Mouse (Mus musculus) megakaryocyte, embryonic 14.5 days (primary cell): ENCODE measurements around the gene Plekhm1. TPM values are rescaled to one million over a fixed set of nuclear protein-coding genes. Genes with fewer than 3 reads are reported as not detected.

Source experiments
- H3K27me3 ChIP-seq: replicated peaks from 2 replicates; pipeline ENCODE3; 2012; ENCODE audit warnings: inconsistent platforms
- H3K36me3 ChIP-seq: replicated peaks from 2 replicates; pipeline ENCODE3; 2012; ENCODE audit warnings: low read length, inconsistent platforms, mixed read lengths
- H3K4me1 ChIP-seq: 2 replicates; pipeline ENCODE4 v1.6.1; 2012; ENCODE audit warnings: inconsistent platforms
- H3K4me3 ChIP-seq: replicated peaks from 2 replicates; pipeline ENCODE3; 2012; ENCODE audit warnings: moderate library complexity, mild to moderate bottlenecking, inconsistent platforms
- H3K9me3 ChIP-seq: 2 replicates; pipeline ENCODE4 v1.6.1; 2012; ENCODE audit warnings: inconsistent platforms
- FLI1 ChIP-seq: IDR thresholded peaks from 2 replicates; pipeline ENCODE4 v1.6.1; 2012; ENCODE audit warnings: low read length, inconsistent platforms, mixed read lengths
- GATA1 ChIP-seq: IDR thresholded peaks from 3 replicates; pipeline ENCODE4 v1.6.1; 2012; ENCODE audit warnings: mixed read lengths, low read length, inconsistent platforms, borderline replicate concordance
- polyA plus RNA-seq: library from polyadenylated mRNA; stranded (reverse); fragments of >175 nt; gene quantifications from 2 replicates; pipeline ENCODE4 v1.2.3, GENCODE M21; 2012; ENCODE audit warnings: low replicate concordance; ENCODE audit not compliant: insufficient read depth

Plekhm1 gene
- polyA plus RNA-seq, 1 experiment = 8.1 TPM

- Histone ChIP-seq H3K4me3 (peak overlapping the region; percentile 28), H3K9me3 (peaks cover 12% of the 10 kb centered on the region), H3K36me3 (no peaks in the 10 kb centered on the region), H3K27me3 (peaks cover 69% of the 10 kb centered on the region), H3K4me1 (peaks cover 32% of the 10 kb centered on the region)
- TF ChIP-seq FLI1 = no peak
- TF ChIP-seq GATA1 = no peak
Observed at GRCm38 (mm10) chr11:103356938-103357670, 55.4 kb downstream of the Plekhm1 start.

- H3K27me3 ChIP-seq = peaks cover 59% of the 10 kb centered on the region
- peaks cover 13% of the 10 kb centered on the region for H3K9me3 ChIP-seq
- no peak overlapping the region for H3K4me3 ChIP-seq
- H3K36me3 ChIP-seq = no peaks in the 10 kb centered on the region
- H3K4me1 ChIP-seq = peaks cover 24% of the 10 kb centered on the region
- TF ChIP-seq FLI1 (no peak), GATA1 (no peak)
Observed at GRCm38 (mm10) chr11:103356032-103356571, 56.4 kb downstream of the Plekhm1 start.

GRCm38 (mm10) chr11:103355251-103355650, 57.2 kb downstream of the Plekhm1 start:
- Histone ChIP-seq H3K4me1 (peaks cover 16% of the 10 kb centered on the region), H3K4me3 (no peak overlapping the region), H3K36me3 (no peaks in the 10 kb centered on the region), H3K27me3 (peaks cover 50% of the 10 kb centered on the region), H3K9me3 (peaks cover 13% of the 10 kb centered on the region)
- TF ChIP-seq FLI1 = no peak
- no peak for TF ChIP-seq GATA1

GRCm38 (mm10) chr11:103354033-103354432, 58.5 kb downstream of the Plekhm1 start:
- Histone ChIP-seq H3K27me3 (peaks cover 43% of the 10 kb centered on the region), H3K4me3 (no peak overlapping the region), H3K9me3 (peaks cover 20% of the 10 kb centered on the region), H3K4me1 (peaks cover 4% of the 10 kb centered on the region; the same call in 1 of the 2 replicates), H3K36me3 (peaks cover 2% of the 10 kb centered on the region)
- TF ChIP-seq GATA1 (no peak), FLI1 (no peak)

- no peak for TF ChIP-seq GATA1
- TF ChIP-seq FLI1 = no peak
- Histone ChIP-seq H3K36me3 (peaks cover 3% of the 10 kb centered on the region), H3K4me1 (no peaks in the 10 kb centered on the region), H3K4me3 (no peak overlapping the region), H3K9me3 (peaks cover 22% of the 10 kb centered on the region), H3K27me3 (peaks cover 34% of the 10 kb centered on the region)
Observed at GRCm38 (mm10) chr11:103352239-103352814, 60.2 kb downstream of the Plekhm1 start.

GRCm38 (mm10) chr11:103350711-103351315, 61.7 kb downstream of the Plekhm1 start:
- peaks cover 11% of the 10 kb centered on the region for H3K4me1 ChIP-seq
- H3K4me3 ChIP-seq = no peak overlapping the region
- no peak for TF ChIP-seq GATA1
- TF ChIP-seq FLI1 = no peak
- peaks cover 22% of the 10 kb centered on the region for H3K27me3 ChIP-seq
- H3K9me3 ChIP-seq = peaks cover 22% of the 10 kb centered on the region
- H3K36me3 ChIP-seq = peaks cover 3% of the 10 kb centered on the region

- no peak overlapping the region for H3K4me3 ChIP-seq
- peaks cover 22% of the 10 kb centered on the region for H3K4me1 ChIP-seq
- TF ChIP-seq FLI1 = no peak
- no peak for TF ChIP-seq GATA1
Observed at GRCm38 (mm10) chr11:103349699-103350098, 62.8 kb downstream of the Plekhm1 start.

GRCm38 (mm10) chr11:103346657-103347056, 65.8 kb downstream of the Plekhm1 start:
- Histone ChIP-seq H3K4me3 (no peak overlapping the region), H3K36me3 (peaks cover 3% of the 10 kb centered on the region), H3K9me3 (peaks cover 9% of the 10 kb centered on the region), H3K27me3 (peaks cover 44% of the 10 kb centered on the region), H3K4me1 (peaks cover 47% of the 10 kb centered on the region)
- TF ChIP-seq GATA1 = no peak
- no peak for TF ChIP-seq FLI1

More at GRCm38 (mm10) chr11:103349699-103350098, 62.8 kb downstream of the Plekhm1 start:
- H3K36me3 ChIP-seq = peaks cover 3% of the 10 kb centered on the region
- peaks cover 22% of the 10 kb centered on the region for H3K9me3 ChIP-seq
- H3K27me3 ChIP-seq = peaks cover 24% of the 10 kb centered on the region

GRCm38 (mm10) chr11:103346236-103346635, 66.3 kb downstream of the Plekhm1 start:
- peaks cover 9% of the 10 kb centered on the region for H3K9me3 ChIP-seq

More at GRCm38 (mm10) chr11:103346236-103346635, 66.3 kb downstream of the Plekhm1 start:
- TF ChIP-seq FLI1 (no peak), GATA1 (no peak)
- Histone ChIP-seq H3K27me3 (peaks cover 44% of the 10 kb centered on the region), H3K4me3 (peak overlapping the region; percentile 23), H3K4me1 (peaks cover 47% of the 10 kb centered on the region), H3K36me3 (peaks cover 3% of the 10 kb centered on the region)
